Mouse (Mus musculus) heart, embryonic 16.5 days (tissue): Measurements from ENCODE around the gene Chil1. TPM values are rescaled to one million over a fixed set of nuclear protein-coding genes. Genes with fewer than 3 reads are reported as not detected.
A peak's percentile ranks its signal among the peaks of the same experiment; 100 is the strongest.

ENCODE experiments used
- ATAC-seq: fragments of 200-750 bp; cut with Nextera tagmentation; replicated peaks from 2 replicates; pipeline ENCODE4 v1.8.0; 2017; ENCODE audit warnings: moderate number of reproducible peaks; ENCODE audit not compliant: insufficient read depth, low FRiP score; ENCODE audit errors: extremely low read depth
- H3K27ac ChIP-seq: fragments of 300-500 bp; sonication (generic); 2 replicates; pipeline ENCODE4 v1.5.1; 2014; ENCODE audit warnings: mild to moderate bottlenecking, low read length, control low read depth, moderate library complexity
- H3K27me3 ChIP-seq: fragments of 300-500 bp; sonication (generic); 2 replicates; pipeline ENCODE4 v1.6.1; 2014; ENCODE audit warnings: low read length, mixed read lengths; ENCODE audit not compliant: control insufficient read depth, insufficient read depth
- H3K36me3 ChIP-seq: fragments of 300-500 bp; sonication (generic); 2 replicates; pipeline ENCODE4 v1.6.1; 2014; ENCODE audit not compliant: control insufficient read depth, insufficient read depth
- H3K4me1 ChIP-seq: fragments of 300-500 bp; sonication (generic); 2 replicates; pipeline ENCODE4 v1.6.1; 2014; ENCODE audit warnings: low read length, mixed read lengths; ENCODE audit not compliant: control insufficient read depth, insufficient read depth
- H3K4me2 ChIP-seq: fragments of 300-500 bp; sonication (generic); 2 replicates; pipeline ENCODE4 v1.6.1; 2014; ENCODE audit warnings: low read depth, mild to moderate bottlenecking, control low read depth, low read length
- H3K4me3 ChIP-seq: fragments of 300-500 bp; sonication (generic); 2 replicates; pipeline ENCODE4 v1.5.1; 2014; ENCODE audit warnings: mild to moderate bottlenecking, control low read depth, low read length
- H3K9ac ChIP-seq: fragments of 300-500 bp; sonication (generic); 2 replicates; pipeline ENCODE4 v1.6.1; 2014; ENCODE audit warnings: low read length, control low read depth
- H3K9me3 ChIP-seq: fragments of 300-500 bp; sonication (generic); replicated peaks from 2 replicates; pipeline ENCODE4 v1.6.1; 2016; ENCODE audit warnings: low read length; ENCODE audit not compliant: control insufficient read depth
- WGBS: fragments of 180-500 bp; shearing (Covaris S2); extraction: QIAGEN DNeasy Blood & Tissue Kit; methylation state at CpG from one replicate; pipeline ENCODE4 v1.1.7; 2014; 5-methylcytosine and 5-hydroxymethylcytosine counted together
- polyA plus RNA-seq: library from polyadenylated mRNA; unstranded; fragments of >200 nt; fragmentation: Nextera tagmentation; extraction: Ambion mirVana; gene quantifications from 2 replicates; pipeline ENCODE4 v1.2.1, GENCODE M21; 2015

Chil1 gene
- 1.1 and 1.2 TPM in 2 replicates for polyA plus RNA-seq

DNA sequence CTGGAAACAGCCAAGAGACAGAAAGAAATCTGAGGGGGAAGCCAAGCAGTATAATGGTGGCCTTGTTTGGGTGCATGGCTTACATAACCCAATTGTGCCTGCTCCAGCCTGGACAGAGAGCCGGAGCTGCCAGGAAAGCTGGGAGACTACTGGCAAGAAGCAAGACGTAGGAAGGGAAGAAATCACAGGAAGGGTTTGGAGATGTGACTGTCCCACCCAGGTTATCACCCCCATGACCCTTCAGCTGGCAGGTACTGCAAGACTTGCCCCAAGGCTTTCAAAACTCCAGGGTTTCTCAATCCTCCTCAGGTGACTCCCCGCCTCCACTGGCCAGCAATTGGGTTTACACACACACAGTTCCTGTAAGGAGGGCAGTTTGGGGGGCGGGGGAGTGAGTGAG, at the start of gene Chil1:
Gene Chil1 (plus strand): TSS at position 152 of the 400 bp plus-strand sequence.
- no peak within 1 kb of the TSS for H3K4me2 ChIP-seq
- 60% methylated on average over 4 of the region's 4 CpGs for WGBS
- no peak within 1 kb of the TSS for H3K27ac ChIP-seq
- H3K36me3 ChIP-seq = no peaks in the 10 kb centered on the region
- no peak for ATAC-seq
- no peak within 1 kb of the TSS for H3K9ac ChIP-seq
- H3K27me3 ChIP-seq = no peaks in the 10 kb centered on the region
- H3K4me1 ChIP-seq = no peaks in the 10 kb centered on the region
- H3K4me3 ChIP-seq = no peak within 1 kb of the TSS
- H3K9me3 ChIP-seq = no peaks in the 10 kb centered on the region

DNA sequence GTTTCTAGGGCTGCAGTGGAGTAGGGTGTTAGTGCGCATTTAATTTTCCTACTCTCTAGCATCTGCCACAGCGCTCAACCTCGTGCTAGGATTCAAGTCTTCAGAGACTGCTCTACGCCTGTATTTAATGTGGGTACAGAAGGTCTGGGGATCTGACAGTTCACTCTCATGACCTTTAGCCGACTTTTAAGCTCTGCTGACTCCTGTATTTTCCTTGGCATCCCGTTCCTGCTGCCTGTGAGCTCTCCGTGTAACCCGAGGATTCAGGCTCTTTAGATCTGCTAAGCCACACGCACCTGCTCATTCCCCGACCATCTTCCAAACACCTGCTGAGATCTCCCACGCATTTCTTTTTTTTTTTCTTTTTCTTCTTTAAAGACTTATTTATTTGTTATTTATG, 48.7 kb upstream of the Chil1 start:
- peaks cover 5% of the 10 kb centered on the region; the same call in 1 of the 2 replicates for H3K9me3 ChIP-seq
- H3K36me3 ChIP-seq = no peaks in the 10 kb centered on the region
- H3K4me3 ChIP-seq = no peak overlapping the region
- no peak for ATAC-seq
- H3K9ac ChIP-seq = no peak overlapping the region
- H3K4me2 ChIP-seq = no peak overlapping the region
- WGBS = 57% methylated on average over 11 of the region's 11 CpGs
- H3K27ac ChIP-seq = no peak overlapping the region
- peaks cover 3% of the 10 kb centered on the region; the same call in 1 of the 2 replicates for H3K4me1 ChIP-seq
- no peaks in the 10 kb centered on the region for H3K27me3 ChIP-seq

DNA sequence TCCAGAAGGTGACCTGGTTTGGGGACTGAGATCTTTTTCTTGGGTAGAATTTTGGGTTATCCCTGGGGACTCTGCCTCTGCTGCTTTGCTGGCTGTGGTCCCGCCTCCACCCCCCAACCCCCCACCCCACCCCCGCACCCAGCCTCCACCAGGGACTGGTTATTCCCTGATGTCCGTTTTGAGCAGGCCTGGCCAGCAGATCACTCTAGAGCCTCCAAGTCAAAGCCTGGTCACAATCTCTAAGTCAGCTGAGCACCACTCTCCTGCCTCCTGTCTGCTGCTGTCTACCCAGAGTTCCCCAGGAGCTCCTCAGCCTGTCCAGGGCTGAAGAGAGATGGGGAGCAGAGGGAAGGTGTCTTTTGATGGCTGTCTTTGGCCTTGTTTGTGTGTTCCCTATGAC, 45.6 kb upstream of the Chil1 start:
- Histone ChIP-seq H3K27me3 (no peaks in the 10 kb centered on the region), H3K4me2 (no peak overlapping the region), H3K4me1 (peaks cover 3% of the 10 kb centered on the region; the same call in 1 of the 2 replicates), H3K36me3 (no peaks in the 10 kb centered on the region), H3K9ac (no peak overlapping the region), H3K27ac (no peak overlapping the region), H3K9me3 (no peaks in the 10 kb centered on the region), H3K4me3 (no peak overlapping the region)
- WGBS = 65% methylated on average over 3 of the region's 3 CpGs
- ATAC-seq = no peak

DNA sequence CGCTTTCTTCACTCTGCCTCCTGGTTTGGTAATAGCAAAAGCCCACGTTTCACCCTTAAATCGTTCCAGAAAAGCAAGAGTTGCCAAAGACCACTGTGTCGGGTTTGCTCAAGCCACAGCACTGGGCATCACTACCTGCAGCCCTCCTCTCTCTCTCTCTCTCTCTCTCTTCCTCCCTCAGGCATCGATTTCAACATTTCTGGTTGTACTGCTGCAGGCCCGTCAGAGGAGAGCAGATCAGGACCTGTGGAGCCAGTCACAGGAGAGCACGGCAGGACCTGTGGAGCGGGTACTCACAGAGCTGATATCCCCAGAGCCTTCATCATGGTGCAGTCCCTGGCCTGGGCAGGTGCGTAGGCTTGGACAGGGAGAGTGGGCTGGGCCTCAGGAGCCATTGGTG, 43.6 kb upstream of the Chil1 start:
- Histone ChIP-seq H3K4me1 (no peaks in the 10 kb centered on the region), H3K9ac (no peak overlapping the region), H3K4me3 (no peak overlapping the region), H3K4me2 (no peak overlapping the region), H3K9me3 (no peaks in the 10 kb centered on the region), H3K36me3 (no peaks in the 10 kb centered on the region), H3K27me3 (no peaks in the 10 kb centered on the region), H3K27ac (no peak overlapping the region)
- no peak for ATAC-seq
- 86% methylated on average over 9 of the region's 9 CpGs for WGBS

DNA sequence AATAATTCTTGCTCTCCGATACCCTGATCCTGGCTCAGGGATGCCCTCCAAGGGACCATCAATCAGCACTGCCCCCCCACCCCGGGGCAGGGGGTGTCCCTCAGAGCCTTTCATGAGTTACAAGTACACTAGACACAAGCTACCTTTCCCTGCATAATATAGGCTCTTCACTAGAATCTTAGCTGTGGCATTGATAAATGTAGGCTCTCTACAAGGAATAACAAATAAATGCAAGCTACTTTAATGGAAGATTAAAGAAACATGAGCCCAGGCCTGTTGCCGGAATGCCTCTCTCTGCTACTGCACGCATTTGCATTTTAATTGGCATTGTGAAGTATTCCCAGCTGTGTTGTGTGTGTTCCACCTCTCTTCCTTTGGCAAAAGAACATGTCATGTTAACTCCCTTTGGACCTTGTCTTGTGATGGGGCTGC, 39.6 kb upstream of the Chil1 start:
- Histone ChIP-seq H3K9ac (no peak overlapping the region), H3K9me3 (no peaks in the 10 kb centered on the region), H3K4me3 (no peak overlapping the region), H3K36me3 (no peaks in the 10 kb centered on the region), H3K27ac (no peak overlapping the region), H3K4me2 (no peak overlapping the region), H3K4me1 (no peaks in the 10 kb centered on the region), H3K27me3 (no peaks in the 10 kb centered on the region)
- WGBS = 65% methylated on average over 4 of the region's 4 CpGs
- no peak for ATAC-seq

DNA sequence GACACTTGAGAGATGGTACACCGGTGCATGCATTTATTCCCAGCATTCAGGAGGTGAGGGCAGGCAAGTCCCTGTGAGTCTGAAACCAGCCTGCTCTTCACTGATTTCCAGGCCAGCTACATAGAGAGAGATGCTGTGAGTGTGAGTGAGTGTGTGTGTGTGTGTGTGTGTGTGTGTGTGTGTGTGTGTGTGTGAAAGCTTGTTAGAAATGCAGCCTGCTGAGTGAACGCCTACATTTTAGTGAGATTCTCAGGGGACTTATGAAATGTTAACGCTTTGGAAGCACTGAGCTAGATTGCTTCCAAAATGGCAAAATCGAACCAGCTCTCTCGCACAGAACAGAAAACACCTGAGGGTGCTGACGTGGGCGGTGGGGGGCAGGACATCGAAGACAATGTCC, 35.9 kb upstream of the Chil1 start:
- H3K36me3 ChIP-seq = no peaks in the 10 kb centered on the region
- WGBS = 75% methylated on average over 8 of the region's 8 CpGs
- no peak overlapping the region for H3K4me3 ChIP-seq
- H3K27me3 ChIP-seq = no peaks in the 10 kb centered on the region
- no peaks in the 10 kb centered on the region for H3K9me3 ChIP-seq
- peaks cover 2% of the 10 kb centered on the region; the same call in 1 of the 2 replicates for H3K4me1 ChIP-seq
- H3K9ac ChIP-seq = no peak overlapping the region
- ATAC-seq = no peak
- no peak overlapping the region for H3K4me2 ChIP-seq
- H3K27ac ChIP-seq = no peak overlapping the region

DNA sequence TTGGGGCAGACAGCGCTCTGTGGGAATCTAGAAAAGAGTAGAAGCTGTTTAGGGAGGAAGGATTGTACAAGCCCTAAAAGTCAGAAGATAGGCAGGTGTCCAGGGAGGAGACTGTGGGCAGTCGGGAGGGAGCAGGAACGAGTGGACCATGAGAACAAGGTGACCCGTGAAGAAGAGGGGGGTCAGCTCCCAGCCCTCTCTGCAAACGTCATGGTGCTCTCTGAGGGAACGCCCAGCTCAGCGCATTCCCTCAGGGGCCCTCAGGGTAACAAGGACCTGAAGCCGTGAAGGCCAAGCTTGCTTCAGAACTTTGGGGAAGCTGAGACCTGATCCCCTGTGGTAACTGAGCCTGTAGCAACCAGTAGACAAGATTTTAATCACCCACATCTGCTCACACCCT, 31.9 kb upstream of the Chil1 start:
- no peak overlapping the region for H3K27ac ChIP-seq
- 44% methylated on average over 8 of the region's 8 CpGs for WGBS

DNA sequence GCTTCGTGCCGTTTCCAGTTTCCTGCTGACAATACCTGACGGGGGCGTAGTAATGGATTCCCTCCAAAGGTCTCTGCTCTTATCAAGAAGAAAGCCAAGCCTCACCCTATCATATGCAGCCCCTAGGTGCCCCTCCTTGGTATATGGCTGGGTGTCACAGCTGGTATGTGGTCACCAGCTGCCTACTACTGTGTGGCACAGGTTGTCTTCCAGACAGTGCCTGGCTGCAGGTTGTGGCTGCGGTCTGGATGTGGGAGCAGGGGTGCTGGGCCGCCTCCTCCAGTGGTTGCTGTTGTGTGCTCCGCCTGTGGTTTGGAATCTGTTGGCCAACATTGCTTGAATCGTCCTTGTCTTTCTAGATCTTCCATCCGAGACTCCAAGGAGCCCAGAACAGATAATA, 31.2 kb upstream of the Chil1 start:
- 83% methylated on average over 9 of the region's 9 CpGs for WGBS
- Histone ChIP-seq H3K4me3 (no peak overlapping the region), H3K9me3 (0 out of 2 replicates have a peak, but pooled peaks cover 3% of the 10 kb centered on the region)

More for the DNA sequence above, 31.9 kb upstream of the Chil1 start:
- H3K27me3 ChIP-seq = no peaks in the 10 kb centered on the region
- no peak overlapping the region for H3K4me2 ChIP-seq
- no peak overlapping the region for H3K4me3 ChIP-seq
- peaks cover 5% of the 10 kb centered on the region; the same call in 1 of the 2 replicates for H3K4me1 ChIP-seq
- 0 out of 2 replicates have a peak, but pooled peaks cover 3% of the 10 kb centered on the region for H3K9me3 ChIP-seq
- ATAC-seq = no peak
- H3K36me3 ChIP-seq = no peaks in the 10 kb centered on the region
- no peak overlapping the region for H3K9ac ChIP-seq

DNA sequence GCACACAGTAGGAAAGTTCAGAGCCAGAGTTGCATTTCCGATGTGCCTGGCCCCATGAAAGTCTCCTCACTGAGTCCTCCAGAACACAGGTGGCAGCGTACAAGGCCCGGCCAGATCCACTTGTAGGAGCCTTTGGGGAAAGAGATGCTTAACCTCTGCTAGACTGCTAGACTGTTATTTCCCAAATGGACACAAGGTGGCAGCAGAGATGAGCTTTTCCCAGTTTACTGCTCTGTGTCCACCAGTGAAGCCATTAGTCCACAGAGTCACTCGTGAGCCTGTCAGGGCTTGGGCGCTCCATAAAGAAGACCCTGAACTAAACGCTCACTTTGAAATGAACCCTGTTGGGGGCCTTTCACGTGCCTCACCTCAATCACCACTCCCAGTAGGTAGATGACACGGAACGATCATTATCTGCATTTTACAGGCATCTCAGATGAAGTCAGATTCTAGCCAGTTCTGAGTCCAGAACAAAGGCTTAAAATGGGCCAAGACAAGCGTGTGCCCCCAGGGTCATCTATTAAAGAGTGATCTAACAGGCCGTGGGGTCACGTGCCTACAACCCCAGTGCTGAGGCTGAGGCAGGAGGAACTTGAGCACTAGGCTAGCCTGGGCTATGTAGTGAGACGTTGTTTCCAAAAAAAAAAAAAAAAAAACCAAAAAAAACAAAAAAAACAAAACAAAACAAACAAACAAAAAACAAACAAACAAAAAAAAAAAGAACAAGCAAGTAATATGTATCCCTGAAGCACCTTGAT, 30.1 kb upstream of the Chil1 start:
- ATAC-seq = peak; percentile 70
- H3K9me3 ChIP-seq = 0 out of 2 replicates have a peak, but pooled peaks cover 3% of the 10 kb centered on the region
- H3K4me2 ChIP-seq = no peak overlapping the region
- no peak overlapping the region for H3K9ac ChIP-seq
- no peak overlapping the region for H3K27ac ChIP-seq
- H3K36me3 ChIP-seq = no peaks in the 10 kb centered on the region
- peaks cover 5% of the 10 kb centered on the region; the same call in 1 of the 2 replicates for H3K4me1 ChIP-seq
- H3K27me3 ChIP-seq = no peaks in the 10 kb centered on the region
- WGBS = 31% methylated on average over 13 of the region's 13 CpGs
- no peak overlapping the region for H3K4me3 ChIP-seq

More for the DNA sequence above, 31.2 kb upstream of the Chil1 start:
- Histone ChIP-seq H3K4me1 (peaks cover 5% of the 10 kb centered on the region; the same call in 1 of the 2 replicates), H3K4me2 (no peak overlapping the region), H3K9ac (no peak overlapping the region), H3K27ac (no peak overlapping the region), H3K27me3 (no peaks in the 10 kb centered on the region), H3K36me3 (no peaks in the 10 kb centered on the region)
- no peak for ATAC-seq
